Mouse (Mus musculus) embryonic fibroblast, embryonic 13.5 days (primary cell): ENCODE data around the gene Fkbp14.

Experiments used
- CTCF ChIP-seq: IDR thresholded peaks from 2 replicates; pipeline ENCODE4 v1.5.1; 2011; ENCODE audit warnings: mild to moderate bottlenecking, control low read depth, low read length, moderate library complexity, borderline replicate concordance; ENCODE audit not compliant: insufficient read depth
- POLR2A ChIP-seq: IDR thresholded peaks from 2 replicates; pipeline ENCODE4 v1.6.1; 2011; ENCODE audit warnings: low read depth, mild to moderate bottlenecking, control low read depth, low read length, moderate library complexity

- TF ChIP-seq POLR2A (peak; percentile 50), CTCF (no peak)
These were observed 2.4 kb downstream of the Fkbp14 start, which contains the start of gene Plekha8 for GRCm38 (mm10) chr6:54594469-54595329.
